Comparison of ENCODE assay signal across 9 mouse cellular contexts in genomic region chr11:115722638-115723037, GRCm38 (mm10). TPM values are rescaled to one million over a fixed set of nuclear protein-coding genes. Genes with fewer than 3 reads are reported as not detected.
DNase-seq lines count a peak whose midpoint lies in the region; ATAC-seq and TF ChIP-seq lines count a peak whose summit lies in the region.
"Had no signal": no experiment of that assay in that cellular context is flagged by ENCODE, and none has a peak within 500 bp of the region (broad histone marks: within the 10 kb centered on the region; RNA-seq: fewer than 3 reads in every experiment).

No protein-coding gene starts in this region.

- peak overlapping the region; percentile 68 for H3K27ac ChIP-seq in heart, embryonic 15.5 days
- H3K27ac ChIP-seq in liver, postnatal 0 days (ENCODE audit: low read depth): no peak overlapping the region
- H3K27ac ChIP-seq: macrophage had no signal

- H3K9me3 ChIP-seq in heart, embryonic 15.5 days (replicated peaks): no peaks in the 10 kb centered on the region
- H3K9me3 ChIP-seq in liver, postnatal 0 days (ENCODE audit: low read length): no peaks in the 10 kb centered on the region

- peak; percentile 71 for ATAC-seq in CD4-positive, CD25-positive, alpha-beta regulatory T cell, adult 4 months
- 0 out of 2 replicates have a peak, but pooled peaks have one; percentile 47 for ATAC-seq in heart, embryonic 15.5 days (replicated peaks; ENCODE audit: insufficient number of reproducible peaks, insufficient read depth, low FRiP score, low read depth)
- peak; percentile 43 for ATAC-seq in liver, postnatal 0 days

- no peaks in the 10 kb centered on the region for H3K36me3 ChIP-seq in heart, embryonic 15.5 days
- no peaks in the 10 kb centered on the region for H3K36me3 ChIP-seq in liver, postnatal 0 days (replicated peaks; ENCODE audit: insufficient read depth, low read length)

- peak; percentile 99 for TF ChIP-seq CTCF in liver, postnatal 0 days (IDR thresholded peaks at IDR 0.05; ENCODE audit: low read depth)

- WGBS in heart, embryonic 15.5 days: 12% methylated on average over 14 of the region's 14 CpGs
- 17% methylated on average over 14 of the region's 14 CpGs for WGBS in liver, postnatal 0 days (ENCODE audit: insufficient replicate concordance)

- no peak overlapping the region for H3K9ac ChIP-seq in heart, embryonic 15.5 days
- no peak overlapping the region for H3K9ac ChIP-seq in liver, postnatal 0 days (replicated peaks)

- no peaks in the 10 kb centered on the region for H3K27me3 ChIP-seq in heart, embryonic 15.5 days
- no peaks in the 10 kb centered on the region for H3K27me3 ChIP-seq in liver, postnatal 0 days (ENCODE audit: insufficient read depth, low read length)

- H3K4me1 ChIP-seq in heart, embryonic 15.5 days (replicated peaks): peaks cover 5% of the 10 kb centered on the region
- 0 out of 2 replicates have a peak, but pooled peaks cover under 1% of the 10 kb centered on the region for H3K4me1 ChIP-seq in liver, postnatal 0 days (ENCODE audit: insufficient read depth)

- peak overlapping the region; percentile 20; the same call in 1 of the 2 replicates for H3K4me3 ChIP-seq in heart, embryonic 15.5 days
- H3K4me3 ChIP-seq in liver, postnatal 0 days (ENCODE audit: low read depth, low read length): no peak overlapping the region

- peak overlapping the region; percentile 57 for H3K4me2 ChIP-seq in heart, embryonic 15.5 days
- H3K4me2 ChIP-seq in liver, postnatal 0 days (ENCODE audit: low read depth, low read length): peak overlapping the region; percentile 44

- TF ChIP-seq EP300 in liver, postnatal 0 days (IDR thresholded peaks at IDR 0.05; ENCODE audit: low read depth): no peak

- peak; percentile 30 for DNase-seq in brain, embryonic 18.5 days (ENCODE audit: low read depth, low spot score)
- peak; percentile 45 for DNase-seq in fat pad, adult 2 months (ENCODE audit: extremely low read depth, low read depth, low spot score)
- DNase-seq in kidney, postnatal 36 days: peak; percentile 92 to 94
- peak; percentile 83 for DNase-seq in liver, postnatal 0 days
- peak; percentile 74 for DNase-seq in ovary, adult 18-20 months (ENCODE audit: low spot score)
- DNase-seq in thymus, postnatal 0 days (ENCODE audit: low spot score): peak; percentile 78

RNA-seq across cellular contexts. Expression of gene Grb2, which starts 14.2 kb away (rescaled TPM):
- 10 to 100 TPM; 28.8 to 30.9 TPM for polyA plus RNA-seq in CD4-positive, CD25-positive, alpha-beta regulatory T cell, adult 4 months (2017; shearing (Covaris generic))
- polyA plus RNA-seq in heart, embryonic 15.5 days (2015; fragmentation: Nextera tagmentation; extraction: Ambion mirVana): 103 and 104 TPM in 2 replicates
- polyA plus RNA-seq in liver, postnatal 0 days (2015; fragmentation: Nextera tagmentation; extraction: Ambion mirVana): 40.4 and 45.6 TPM in 2 replicates
- 143 and 144 TPM in 2 replicates for polyA plus RNA-seq in thymus, postnatal 0 days (2015; fragmentation: Nextera tagmentation; extraction: Ambion mirVana)

RNA-seq across cellular contexts. Expression of gene Tmem94, which starts 42.6 kb away (rescaled TPM):
- polyA plus RNA-seq in CD4-positive, CD25-positive, alpha-beta regulatory T cell, adult 4 months (2017; shearing (Covaris generic)): 10 to 100 TPM in 1 of 2 experiments, 1 to 10 TPM in 1; 8.5 to 17.5 TPM
- polyA plus RNA-seq in heart, embryonic 15.5 days (2015; fragmentation: Nextera tagmentation; extraction: Ambion mirVana): 36.7 and 38.8 TPM in 2 replicates
- 4.1 and 4.2 TPM in 2 replicates for polyA plus RNA-seq in liver, postnatal 0 days (2015; fragmentation: Nextera tagmentation; extraction: Ambion mirVana)
- polyA plus RNA-seq in thymus, postnatal 0 days (2015; fragmentation: Nextera tagmentation; extraction: Ambion mirVana): 8.3 and 9.5 TPM in 2 replicates

Comparison
In these comparisons a context has a peak if more than half of its experiments do, and no peak if none do; other contexts are left out.
1. DNase-seq: peak in every context shown above with its lines; median percentile 93 in kidney, postnatal 36 days; 83 in liver, postnatal 0 days; 78 in thymus, postnatal 0 days; 74 in ovary, adult 18-20 months; 45 in fat pad, adult 2 months; 30 in brain, embryonic 18.5 days.